Mouse (Mus musculus) liver, embryonic 11.5 days (tissue): ENCODE measurements around the gene Zcrb1. TPM values are rescaled to one million over a fixed set of nuclear protein-coding genes. Genes with fewer than 3 reads are reported as not detected.
A peak's percentile ranks its signal among the peaks of the same experiment; 100 is the strongest.

ENCODE experiments used
- ATAC-seq: fragments of 200-750 bp; cut with Nextera tagmentation; replicated peaks from 2 replicates; pipeline ENCODE4 v1.8.0; 2017; ENCODE audit warnings: moderate number of reproducible peaks, mild to moderate bottlenecking, moderate TSS enrichment, moderate library complexity; ENCODE audit not compliant: low FRiP score
- DNase-seq: peaks from one replicate; pipeline ENCODE4 v3.0.0-alpha.2; 2017; ENCODE audit warnings: low spot score
- H3K27ac ChIP-seq: fragments of 300-500 bp; sonication (generic); 2 replicates; pipeline ENCODE4 v1.5.1; 2014; ENCODE audit warnings: mild to moderate bottlenecking, low read depth, low read length, control low read depth
- H3K27me3 ChIP-seq: fragments of 300-500 bp; sonication (generic); replicated peaks from 2 replicates; pipeline ENCODE4 v1.6.1; 2014; ENCODE audit warnings: low read length, mixed read lengths; ENCODE audit not compliant: control insufficient read depth, insufficient read depth
- H3K36me3 ChIP-seq: fragments of 300-500 bp; sonication (generic); 2 replicates; pipeline ENCODE4 v1.6.1; 2014; ENCODE audit warnings: mild to moderate bottlenecking, low read length, moderate library complexity, mixed read lengths; ENCODE audit not compliant: control insufficient read depth, insufficient read depth
- H3K4me1 ChIP-seq: fragments of 300-500 bp; sonication (generic); replicated peaks from 2 replicates; pipeline ENCODE4 v1.6.1; 2014; ENCODE audit warnings: low read length, mixed read lengths; ENCODE audit not compliant: control insufficient read depth, insufficient read depth
- H3K4me2 ChIP-seq: fragments of 300-500 bp; sonication (generic); 2 replicates; pipeline ENCODE4 v1.6.1; 2014; ENCODE audit warnings: mild to moderate bottlenecking, control low read depth, moderate library complexity
- H3K4me3 ChIP-seq: fragments of 300-500 bp; sonication (generic); 2 replicates; pipeline ENCODE4 v1.5.1; 2014; ENCODE audit warnings: low read depth, low read length, control low read depth
- H3K9ac ChIP-seq: fragments of 300-500 bp; sonication (generic); 2 replicates; pipeline ENCODE4 v1.6.1; 2014; ENCODE audit warnings: low read depth, low read length, control low read depth
- H3K9me3 ChIP-seq: fragments of 300-500 bp; sonication (generic); 2 replicates; pipeline ENCODE4 v1.6.1; 2016; ENCODE audit warnings: low read length, inconsistent platforms, mixed read lengths; ENCODE audit not compliant: control insufficient read depth
- WGBS: fragments of 180-500 bp; shearing (Covaris S2); extraction: QIAGEN DNeasy Blood & Tissue Kit; methylation state at CpG from one replicate; pipeline ENCODE4 v1.1.7; 2014; 5-methylcytosine and 5-hydroxymethylcytosine counted together
- polyA plus RNA-seq: library from polyadenylated mRNA; unstranded; fragments of >200 nt; fragmentation: Nextera tagmentation; extraction: Ambion mirVana; gene quantifications from 2 replicates; pipeline ENCODE4 v1.2.1, GENCODE M21; 2014

Zcrb1 gene
- polyA plus RNA-seq, 1 experiment from 2014 or later: 137 TPM

DNA sequence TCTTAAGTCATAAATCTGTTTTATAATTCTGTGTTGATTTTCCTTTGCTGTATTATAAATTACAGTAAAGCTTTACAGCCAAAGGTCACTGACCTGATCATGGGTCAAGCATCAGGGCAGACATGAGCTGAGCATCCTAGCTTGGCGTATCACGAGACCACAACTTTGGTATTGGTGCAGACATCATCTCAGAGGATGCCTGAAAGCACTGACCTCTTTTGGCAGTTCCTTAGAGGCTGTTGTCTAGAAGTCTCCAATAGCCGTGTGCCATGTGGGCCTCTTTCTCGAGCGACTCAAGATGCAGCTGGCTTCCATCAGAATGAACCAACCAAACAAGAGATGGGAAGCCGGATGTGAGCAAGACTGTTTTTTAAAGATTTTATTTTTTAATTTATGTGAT, 32.6 kb downstream of the Zcrb1 start:
- ATAC-seq: no peak

GRCm38 (mm10) chr15:93358346-93359095, 39.6 kb downstream of the Zcrb1 start:
- no peak overlapping the region for H3K27ac ChIP-seq
- no peak overlapping the region for H3K4me2 ChIP-seq
- no peaks in the 10 kb centered on the region for H3K9me3 ChIP-seq
- 79% methylated on average over 19 of the region's 19 CpGs for WGBS
- ATAC-seq: no peak
- no peaks in the 10 kb centered on the region for H3K36me3 ChIP-seq
- no peak overlapping the region for H3K4me3 ChIP-seq
- H3K9ac ChIP-seq: no peak overlapping the region
- H3K4me1 ChIP-seq: no peaks in the 10 kb centered on the region
- DNase-seq: no peak
- H3K27me3 ChIP-seq: no peaks in the 10 kb centered on the region

More for the DNA sequence above, 32.6 kb downstream of the Zcrb1 start:
- H3K36me3 ChIP-seq: no peaks in the 10 kb centered on the region
- no peak overlapping the region for H3K4me2 ChIP-seq
- H3K9me3 ChIP-seq: no peaks in the 10 kb centered on the region
- no peak overlapping the region for H3K4me3 ChIP-seq
- H3K9ac ChIP-seq: no peak overlapping the region
- no peaks in the 10 kb centered on the region for H3K4me1 ChIP-seq
- 86% methylated on average over 6 of the region's 6 CpGs for WGBS
- DNase-seq: no peak
- H3K27me3 ChIP-seq: no peaks in the 10 kb centered on the region
- no peak overlapping the region for H3K27ac ChIP-seq

GRCm38 (mm10) chr15:93340630-93341379, 57.3 kb downstream of the Zcrb1 start:
- WGBS: 77% methylated on average over 10 of the region's 10 CpGs
- no peak for ATAC-seq

GRCm38 (mm10) chr15:93336925-93337761, 61.0 kb downstream of the Zcrb1 start, which contains the start of gene Yaf2:
Yaf2 (minus strand) TSS chr15:93336935.
- peak within 1 kb of the TSS; percentile 94 for H3K9ac ChIP-seq
- H3K4me2 ChIP-seq: peak within 1 kb of the TSS; percentile 94
- peak within 1 kb of the TSS; percentile 97 for H3K4me3 ChIP-seq
- WGBS: under 1% methylated on average over 73 of the region's 73 CpGs
- 0 out of 2 replicates have a peak, but pooled peaks cover 4% of the 10 kb centered on the region for H3K4me1 ChIP-seq
- H3K27me3 ChIP-seq: no peaks in the 10 kb centered on the region
- H3K9me3 ChIP-seq: no peaks in the 10 kb centered on the region
- peak; percentile 92 for ATAC-seq
- H3K27ac ChIP-seq: peak within 1 kb of the TSS; percentile 96
- peaks cover 5% of the 10 kb centered on the region; the same call in 1 of the 2 replicates for H3K36me3 ChIP-seq
- DNase-seq: peak; percentile 81

More at GRCm38 (mm10) chr15:93340630-93341379, 57.3 kb downstream of the Zcrb1 start:
- H3K27me3 ChIP-seq: no peaks in the 10 kb centered on the region
- DNase-seq: no peak
- H3K36me3 ChIP-seq: no peaks in the 10 kb centered on the region
- H3K9me3 ChIP-seq: no peaks in the 10 kb centered on the region
- no peak overlapping the region for H3K4me2 ChIP-seq
- no peak overlapping the region for H3K9ac ChIP-seq
- H3K27ac ChIP-seq: no peak overlapping the region
- 0 out of 2 replicates have a peak, but pooled peaks cover 4% of the 10 kb centered on the region for H3K4me1 ChIP-seq
- H3K4me3 ChIP-seq: no peak overlapping the region

DNA sequence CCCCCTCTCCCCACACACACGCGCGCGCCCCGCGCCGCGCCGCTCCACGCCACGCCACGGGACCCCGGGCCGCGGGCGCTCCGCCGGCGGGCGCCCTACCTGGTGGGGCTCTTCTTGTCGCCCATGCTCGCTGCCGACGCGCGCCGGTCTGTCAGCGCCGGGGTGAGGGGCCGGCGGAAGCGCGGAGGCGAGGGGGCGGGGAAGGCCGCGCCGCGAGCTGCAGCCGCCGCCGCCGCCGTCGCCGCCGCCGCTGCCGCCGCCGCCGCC, 61.5 kb downstream of the Zcrb1 start:
- H3K4me3 ChIP-seq: peak overlapping the region; percentile 97
- ATAC-seq: no peak
- 0% methylated on average over 19 of the region's 52 CpGs for WGBS

More for the DNA sequence above, 61.5 kb downstream of the Zcrb1 start:
- 0 out of 2 replicates have a peak, but pooled peaks cover 4% of the 10 kb centered on the region for H3K4me1 ChIP-seq
- H3K4me2 ChIP-seq: peak overlapping the region; percentile 94
- peak overlapping the region; percentile 94 for H3K9ac ChIP-seq
- H3K27me3 ChIP-seq: no peaks in the 10 kb centered on the region
- no peaks in the 10 kb centered on the region for H3K9me3 ChIP-seq
- no peak for DNase-seq
- peak overlapping the region; percentile 96 for H3K27ac ChIP-seq
- H3K36me3 ChIP-seq: peaks cover 5% of the 10 kb centered on the region; the same call in 1 of the 2 replicates

Other genes starting within 250 kb of the Zcrb1 start
- 10.4 and 10.7 TPM in 2 replicates for gene Gxylt1, start 123.2 kb downstream of the Zcrb1 start, polyA plus RNA-seq
- 75.1 and 78.7 TPM in 2 replicates for gene Yaf2, start 61.4 kb downstream of the Zcrb1 start, polyA plus RNA-seq
- gene Pphln1, start within 50 bp of the Zcrb1 start, polyA plus RNA-seq: 51.3 and 52.7 TPM in 2 replicates
- 11.6 and 12.8 TPM in 2 replicates for gene Prickle1, start 197.6 kb upstream of the Zcrb1 start, polyA plus RNA-seq